Mouse (Mus musculus) hindbrain, embryonic 12.5 days (tissue): ENCODE measurements around the gene Cd83. TPM values are rescaled to one million over a fixed set of nuclear protein-coding genes. Genes with fewer than 3 reads are reported as not detected.

Experiments used
- ATAC-seq: fragments of 200-750 bp; cut with Nextera tagmentation; 2 replicates; pipeline ENCODE4 v1.8.0; 2017; ENCODE audit warnings: moderate TSS enrichment; ENCODE audit not compliant: low FRiP score
- H3K27ac ChIP-seq: fragments of 300-500 bp; sonication (generic); 2 replicates; pipeline ENCODE4 v1.5.1; 2016; ENCODE audit warnings: mild to moderate bottlenecking
- H3K27me3 ChIP-seq: fragments of 300-500 bp; sonication (generic); 2 replicates; pipeline ENCODE4 v1.6.1; 2016; ENCODE audit warnings: mild to moderate bottlenecking
- H3K36me3 ChIP-seq: fragments of 300-500 bp; sonication (generic); 2 replicates; pipeline ENCODE4 v1.6.1; 2016; ENCODE audit warnings: mild to moderate bottlenecking
- H3K4me1 ChIP-seq: fragments of 300-500 bp; sonication (generic); 2 replicates; pipeline ENCODE4 v1.6.1; 2016
- H3K4me2 ChIP-seq: fragments of 300-500 bp; sonication (generic); replicated peaks from 2 replicates; pipeline ENCODE4 v1.6.1; 2016; ENCODE audit warnings: mild to moderate bottlenecking
- H3K4me3 ChIP-seq: fragments of 300-500 bp; sonication (generic); 2 replicates; pipeline ENCODE4 v1.5.1; 2016; ENCODE audit warnings: mild to moderate bottlenecking
- H3K9ac ChIP-seq: fragments of 300-500 bp; sonication (generic); 2 replicates; pipeline ENCODE4 v1.6.1; 2016; ENCODE audit warnings: mild to moderate bottlenecking, moderate library complexity
- H3K9me3 ChIP-seq: fragments of 300-500 bp; sonication (generic); replicated peaks from 2 replicates; pipeline ENCODE4 v1.6.1; 2016; ENCODE audit warnings: mild to moderate bottlenecking
- WGBS: fragments of 180-500 bp; shearing (Covaris S2); methylation state at CpG from one replicate; pipeline ENCODE4 v1.1.7; 2016; 5-methylcytosine and 5-hydroxymethylcytosine counted together
- polyA plus RNA-seq: library from polyadenylated mRNA; unstranded; fragments of >200 nt; fragmentation: Nextera tagmentation; extraction: Ambion mirVana; gene quantifications from 2 replicates; pipeline ENCODE4 v1.2.1, GENCODE M21; 2016

Cd83 gene
- polyA plus RNA-seq, 1 experiment from 2014 or later: 10.0 TPM

- Histone ChIP-seq H3K4me1 (0 out of 2 replicates have a peak, but pooled peaks cover 1% of the 10 kb centered on the region), H3K27ac (no peak overlapping the region), H3K36me3 (peaks cover 5% of the 10 kb centered on the region), H3K9ac (no peak overlapping the region), H3K4me3 (no peak overlapping the region), H3K27me3 (peaks cover 6% of the 10 kb centered on the region; the same call in 1 of the 2 replicates), H3K9me3 (0 out of 2 replicates have a peak, but pooled peaks cover 4% of the 10 kb centered on the region), H3K4me2 (no peak overlapping the region)
- no peak for ATAC-seq
Observed at GRCm38 (mm10) chr13:43800136-43800535, 15.6 kb downstream of the Cd83 start.

- H3K4me3 ChIP-seq: no peak overlapping the region
- H3K9me3 ChIP-seq: 0 out of 2 replicates have a peak, but pooled peaks cover 4% of the 10 kb centered on the region
- peaks cover 5% of the 10 kb centered on the region for H3K36me3 ChIP-seq
- ATAC-seq: no peak
- no peak overlapping the region for H3K4me2 ChIP-seq
- H3K27ac ChIP-seq: no peak overlapping the region
- 67% methylated on average over 3 of the region's 3 CpGs for WGBS
- H3K27me3 ChIP-seq: peaks cover 3% of the 10 kb centered on the region; the same call in 1 of the 2 replicates
- no peak overlapping the region for H3K9ac ChIP-seq
- H3K4me1 ChIP-seq: peaks cover 15% of the 10 kb centered on the region
Observed at GRCm38 (mm10) chr13:43801961-43802360, 17.4 kb downstream of the Cd83 start.

DNA sequence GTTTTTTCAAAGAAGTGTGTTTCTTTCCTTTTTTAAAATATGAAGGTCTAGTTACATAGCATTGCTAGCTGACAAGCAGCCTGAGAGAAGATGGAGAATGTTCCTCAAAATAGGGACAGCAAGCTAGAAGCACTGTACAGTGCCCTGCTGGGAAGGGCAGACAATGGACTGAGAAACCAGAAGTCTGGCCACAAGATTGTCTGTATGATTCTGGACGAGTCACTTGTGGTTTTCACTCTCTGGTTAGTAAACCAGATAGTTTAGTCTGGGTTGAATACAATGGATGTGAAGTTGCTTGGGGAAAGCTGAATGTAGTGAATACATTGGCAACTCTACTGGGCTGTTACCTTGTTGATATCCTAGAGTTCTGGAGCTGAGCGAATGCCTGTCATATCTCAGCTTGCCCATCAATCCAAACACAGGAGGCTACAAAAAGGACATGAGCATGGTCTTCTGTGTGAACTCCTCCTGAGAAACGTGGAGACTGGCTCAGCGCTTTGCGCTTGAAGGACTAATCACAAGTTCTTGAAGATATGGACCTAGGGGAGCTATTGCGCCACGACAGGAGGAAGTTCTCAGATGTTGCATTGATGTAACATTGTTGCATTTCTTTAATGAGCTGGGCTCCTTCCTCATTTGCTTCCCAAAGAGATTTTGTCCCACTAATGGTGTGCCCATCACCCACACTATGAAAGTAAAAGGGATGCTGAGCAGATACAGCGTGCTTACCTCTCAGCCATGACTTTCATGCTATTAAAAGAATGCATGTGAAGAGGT lies 18.0 kb downstream of the Cd83 start:
- H3K9ac ChIP-seq: no peak overlapping the region
- WGBS: 87% methylated on average over 8 of the region's 8 CpGs
- 0 out of 2 replicates have a peak, but pooled peaks cover 4% of the 10 kb centered on the region for H3K9me3 ChIP-seq
- no peak overlapping the region for H3K4me2 ChIP-seq
- peaks cover 5% of the 10 kb centered on the region for H3K36me3 ChIP-seq
- no peak for ATAC-seq
- no peak overlapping the region for H3K4me3 ChIP-seq
- H3K4me1 ChIP-seq: peaks cover 19% of the 10 kb centered on the region
- H3K27me3 ChIP-seq: peaks cover 2% of the 10 kb centered on the region; the same call in 1 of the 2 replicates
- no peak overlapping the region for H3K27ac ChIP-seq

- Histone ChIP-seq H3K36me3 (peaks cover 5% of the 10 kb centered on the region), H3K27me3 (no peaks in the 10 kb centered on the region), H3K9me3 (0 out of 2 replicates have a peak, but pooled peaks cover 4% of the 10 kb centered on the region), H3K27ac (no peak overlapping the region), H3K4me3 (no peak overlapping the region), H3K9ac (no peak overlapping the region), H3K4me1 (peaks cover 19% of the 10 kb centered on the region), H3K4me2 (no peak overlapping the region)
- 97% methylated on average over 3 of the region's 3 CpGs for WGBS
- no peak for ATAC-seq
Observed at GRCm38 (mm10) chr13:43804648-43805047, 20.1 kb downstream of the Cd83 start.

DNA sequence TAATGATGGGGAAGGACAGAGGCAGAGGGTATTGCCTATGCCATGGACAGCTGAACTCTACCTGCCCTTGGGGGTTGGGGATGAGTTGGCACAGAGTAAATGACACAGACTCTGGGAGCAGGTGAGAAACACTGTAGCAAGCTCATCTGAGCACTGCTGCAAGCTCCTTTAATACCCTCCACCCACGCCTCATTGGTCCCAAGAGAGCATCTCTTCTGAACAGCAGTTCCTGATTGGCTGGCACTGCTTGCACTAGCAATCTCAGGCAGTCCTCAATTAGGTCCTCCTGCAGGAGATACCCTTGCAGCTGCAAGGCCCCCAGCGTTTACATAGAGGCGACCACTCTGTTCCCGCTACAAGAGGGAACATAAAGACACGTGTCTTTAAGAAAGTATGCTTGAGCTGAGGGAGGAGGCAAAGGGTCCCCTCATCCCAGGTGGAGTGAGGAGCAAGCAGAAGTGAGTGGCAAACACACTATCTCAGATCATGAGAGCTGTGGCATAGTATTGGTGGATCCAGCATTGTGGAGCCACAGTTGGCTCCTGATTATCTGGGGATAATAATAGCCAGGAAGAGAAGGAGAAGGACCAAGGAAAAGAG lies 20.7 kb downstream of the Cd83 start:
- H3K4me2 ChIP-seq: no peak overlapping the region
- WGBS: 85% methylated on average over 5 of the region's 5 CpGs
- no peaks in the 10 kb centered on the region for H3K27me3 ChIP-seq
- 0 out of 2 replicates have a peak, but pooled peaks cover 4% of the 10 kb centered on the region for H3K9me3 ChIP-seq
- no peak overlapping the region for H3K27ac ChIP-seq
- H3K36me3 ChIP-seq: peaks cover 5% of the 10 kb centered on the region
- no peak overlapping the region for H3K4me3 ChIP-seq
- no peak for ATAC-seq
- H3K4me1 ChIP-seq: peaks cover 19% of the 10 kb centered on the region
- no peak overlapping the region for H3K9ac ChIP-seq

- peak overlapping the region; percentile 52 for H3K27ac ChIP-seq
- H3K4me1 ChIP-seq: peaks cover 19% of the 10 kb centered on the region
- WGBS: 31% methylated on average over 14 of the region's 14 CpGs
- no peak overlapping the region for H3K4me3 ChIP-seq
- ATAC-seq: peak; percentile 52; the same call in 1 of the 2 replicates
- 0 out of 2 replicates have a peak, but pooled peaks cover 4% of the 10 kb centered on the region for H3K9me3 ChIP-seq
- peaks cover 3% of the 10 kb centered on the region for H3K36me3 ChIP-seq
- H3K9ac ChIP-seq: no peak overlapping the region
- peak overlapping the region; percentile 26; the same call in 1 of the 2 replicates for H3K4me2 ChIP-seq
- H3K27me3 ChIP-seq: no peaks in the 10 kb centered on the region
Observed at GRCm38 (mm10) chr13:43806371-43807271, 22.0 kb downstream of the Cd83 start.

- Histone ChIP-seq H3K36me3 (no peaks in the 10 kb centered on the region), H3K27ac (peak overlapping the region; percentile 52), H3K4me1 (peaks cover 19% of the 10 kb centered on the region), H3K9ac (no peak overlapping the region), H3K9me3 (no peaks in the 10 kb centered on the region), H3K4me2 (peak overlapping the region; percentile 26; the same call in 1 of the 2 replicates), H3K27me3 (no peaks in the 10 kb centered on the region), H3K4me3 (no peak overlapping the region)
- WGBS: 35% methylated on average over 3 of the region's 3 CpGs
- peak; percentile 61; the same call in 1 of the 2 replicates for ATAC-seq
Observed at GRCm38 (mm10) chr13:43807272-43807675, 22.7 kb downstream of the Cd83 start.

GRCm38 (mm10) chr13:43810621-43811020 lies 26.0 kb downstream of the Cd83 start:
- Histone ChIP-seq H3K4me1 (peaks cover 17% of the 10 kb centered on the region), H3K36me3 (no peaks in the 10 kb centered on the region), H3K27ac (no peak overlapping the region), H3K9me3 (no peaks in the 10 kb centered on the region), H3K4me3 (no peak overlapping the region), H3K4me2 (no peak overlapping the region), H3K9ac (no peak overlapping the region), H3K27me3 (no peaks in the 10 kb centered on the region)
- WGBS: 86% methylated on average over 6 of the region's 6 CpGs
- no peak for ATAC-seq

DNA sequence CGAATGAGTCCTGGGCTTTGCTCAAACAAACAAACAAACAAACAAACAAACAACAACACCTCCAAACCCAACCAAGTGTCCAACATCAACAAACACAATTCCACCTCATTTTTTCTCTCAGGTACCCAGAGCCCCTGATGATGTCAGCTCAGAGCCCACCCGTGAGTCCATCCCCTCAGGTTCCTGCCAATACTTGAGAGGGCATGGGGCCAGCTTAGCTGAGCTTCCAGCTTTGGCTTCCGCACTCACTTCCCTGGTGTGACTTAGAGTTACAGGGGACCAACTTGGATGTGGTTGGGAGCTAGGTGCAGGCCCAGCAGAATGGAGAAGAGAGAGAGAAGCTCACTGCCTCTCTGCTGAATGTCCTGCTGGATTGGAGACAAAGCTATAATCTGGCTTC lies 27.3 kb downstream of the Cd83 start:
- Histone ChIP-seq H3K27me3 (no peaks in the 10 kb centered on the region), H3K27ac (no peak overlapping the region), H3K9me3 (no peaks in the 10 kb centered on the region), H3K4me3 (no peak overlapping the region), H3K4me1 (peaks cover 6% of the 10 kb centered on the region), H3K4me2 (no peak overlapping the region), H3K9ac (no peak overlapping the region), H3K36me3 (no peaks in the 10 kb centered on the region)
- 91% methylated on average over 3 of the region's 3 CpGs for WGBS
- ATAC-seq: no peak

- H3K36me3 ChIP-seq: no peaks in the 10 kb centered on the region
- no peaks in the 10 kb centered on the region for H3K4me1 ChIP-seq
- H3K9me3 ChIP-seq: no peaks in the 10 kb centered on the region
- no peaks in the 10 kb centered on the region for H3K27me3 ChIP-seq
- H3K4me2 ChIP-seq: no peak overlapping the region
- no peak overlapping the region for H3K27ac ChIP-seq
- H3K9ac ChIP-seq: no peak overlapping the region
- 89% methylated on average over 8 of the region's 8 CpGs for WGBS
- no peak overlapping the region for H3K4me3 ChIP-seq
- no peak for ATAC-seq
Observed at GRCm38 (mm10) chr13:43813431-43813830, 28.9 kb downstream of the Cd83 start.

DNA sequence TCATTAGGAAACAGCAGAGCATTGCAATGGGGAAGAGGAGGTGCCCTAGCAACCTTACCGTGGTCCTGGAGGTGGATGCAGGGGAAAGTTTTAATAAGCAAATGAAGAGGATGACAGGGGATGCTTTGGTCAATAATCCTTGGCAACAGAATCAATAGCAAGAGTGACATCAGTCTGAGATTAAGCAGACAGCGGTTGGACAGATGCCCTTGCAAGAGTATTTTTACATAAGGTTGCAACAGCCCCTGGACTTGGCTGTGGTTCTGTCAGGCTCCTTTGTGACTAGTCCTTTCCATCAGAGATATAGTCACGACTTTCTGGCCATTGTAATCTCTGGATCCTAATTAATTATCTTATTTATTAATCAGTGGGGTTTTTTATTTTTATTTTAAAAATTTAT lies 32.9 kb downstream of the Cd83 start:
- ATAC-seq: no peak
- 81% methylated on average over 3 of the region's 3 CpGs for WGBS

More for the DNA sequence above, 32.9 kb downstream of the Cd83 start:
- Histone ChIP-seq H3K4me1 (no peaks in the 10 kb centered on the region), H3K9ac (no peak overlapping the region), H3K27ac (no peak overlapping the region), H3K36me3 (no peaks in the 10 kb centered on the region), H3K27me3 (no peaks in the 10 kb centered on the region), H3K4me2 (no peak overlapping the region), H3K9me3 (no peaks in the 10 kb centered on the region), H3K4me3 (no peak overlapping the region)
